Mouse (Mus musculus) spleen, adult 2 months (tissue): Measurements from ENCODE around the gene Anxa4. TPM values are rescaled to one million over a fixed set of nuclear protein-coding genes. Genes with fewer than 3 reads are reported as not detected.

Experiments
- DNase-seq, 2 experiments: peaks; one replicate each; pipeline versions ENCODE4 v3.0.0 to v3.0.0-alpha.2; 2012 to 2021; ENCODE audit warnings: low spot score in 2 of 2, low read depth in 1 of 2
- H3K27ac ChIP-seq: fragments of 200-500 bp; 2 replicates; pipeline ENCODE4 v1.5.1; 2012; ENCODE audit warnings: low read length, inconsistent platforms; ENCODE audit not compliant: insufficient read depth
- H3K27me3 ChIP-seq: fragments of 200-500 bp; 2 replicates; pipeline ENCODE4 v1.6.1; 2012; ENCODE audit warnings: mild to moderate bottlenecking, moderate library complexity, low read length, inconsistent platforms; ENCODE audit not compliant: control insufficient read depth, insufficient read depth
- H3K36me3 ChIP-seq: fragments of 200-500 bp; 2 replicates; pipeline ENCODE4 v1.6.1; 2012; ENCODE audit warnings: mild to moderate bottlenecking, low read length, inconsistent platforms; ENCODE audit not compliant: control insufficient read depth, insufficient read depth
- H3K4me1 ChIP-seq: fragments of 200-500 bp; 2 replicates; pipeline ENCODE4 v1.6.1; 2011; ENCODE audit warnings: inconsistent platforms; ENCODE audit not compliant: control insufficient read depth, insufficient read depth, insufficient read length
- H3K4me3 ChIP-seq: fragments of 200-500 bp; 2 replicates; pipeline ENCODE4 v1.5.1; 2011; ENCODE audit warnings: mild to moderate bottlenecking, inconsistent platforms; ENCODE audit not compliant: insufficient read depth, insufficient read length; ENCODE audit errors: extremely low read depth
- CTCF ChIP-seq: fragments of 200-500 bp; IDR thresholded peaks from 2 replicates; pipeline ENCODE4 v1.5.1; 2011; ENCODE audit warnings: mild to moderate bottlenecking, inconsistent platforms; ENCODE audit not compliant: insufficient read depth, insufficient read length, insufficient replicate concordance; ENCODE audit errors: extremely low read depth
- POLR2A ChIP-seq: fragments of 200-500 bp; IDR thresholded peaks from 2 replicates; pipeline ENCODE4 v1.6.1; 2011; ENCODE audit warnings: low read depth, low read length, inconsistent platforms
- WGBS: fragments of 180-500 bp; shearing (Covaris S2); methylation state at CpG from one replicate; pipeline ENCODE4 v1.1.7; 2018; 5-methylcytosine and 5-hydroxymethylcytosine counted together
- polyA plus RNA-seq: library from polyadenylated mRNA; depleted of rRNA; stranded (reverse); fragments of >200 nt; gene quantifications from 2 replicates; pipeline ENCODE4 v1.2.3, GENCODE M21; 2012

Gene Anxa4
- polyA plus RNA-seq, 1 experiment, result 13.7 TPM

- H3K4me1 ChIP-seq, result no peaks in the 10 kb centered on the region
- H3K27ac ChIP-seq, result no peak overlapping the region
- WGBS, result 89% methylated on average over 8 of the region's 8 CpGs
Observed at GRCm38 (mm10) chr6:86776001-86776705, 17.2 kb downstream of the Anxa4 start.

DNA sequence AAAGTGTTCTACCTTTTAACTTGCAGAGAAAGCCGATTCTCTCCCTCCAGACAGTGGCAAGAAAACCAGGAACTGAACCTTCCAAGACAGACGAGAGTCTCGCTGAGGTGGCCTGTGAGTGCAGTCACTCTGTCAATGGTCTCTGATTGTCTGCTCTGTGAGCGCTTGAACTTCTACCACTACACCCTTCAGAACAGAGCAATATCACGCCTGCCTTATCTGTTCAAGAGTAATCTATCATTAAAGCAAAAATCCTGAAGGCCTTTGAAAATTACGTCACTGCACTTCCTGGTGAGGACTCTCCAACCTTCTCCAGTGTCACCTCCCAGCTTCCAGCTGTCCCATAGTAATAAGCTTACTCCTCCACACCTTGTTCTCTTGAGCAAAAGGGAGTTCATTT, 18.4 kb downstream of the Anxa4 start:
- no peaks in the 10 kb centered on the region for H3K4me1 ChIP-seq
- no peak for TF ChIP-seq CTCF
- no peak for TF ChIP-seq POLR2A
- no peaks in the 10 kb centered on the region for H3K36me3 ChIP-seq
- no peak overlapping the region for H3K27ac ChIP-seq
- no peak overlapping the region for H3K4me3 ChIP-seq
- 91% methylated on average over 6 of the region's 6 CpGs for WGBS
- DNase-seq, result no peak
- H3K27me3 ChIP-seq, result no peaks in the 10 kb centered on the region

More at GRCm38 (mm10) chr6:86776001-86776705, 17.2 kb downstream of the Anxa4 start:
- H3K4me3 ChIP-seq, result no peak overlapping the region
- H3K27me3 ChIP-seq, result no peaks in the 10 kb centered on the region
- TF ChIP-seq POLR2A, result no peak
- TF ChIP-seq CTCF, result no peak
- DNase-seq, result no peak
- H3K36me3 ChIP-seq, result no peaks in the 10 kb centered on the region

- no peak overlapping the region for H3K4me3 ChIP-seq
- no peaks in the 10 kb centered on the region for H3K4me1 ChIP-seq
- TF ChIP-seq CTCF (no peak), POLR2A (no peak)
- WGBS, result 81% methylated on average over 4 of the region's 4 CpGs
- H3K27ac ChIP-seq, result no peak overlapping the region
- no peaks in the 10 kb centered on the region for H3K36me3 ChIP-seq
- DNase-seq, result no peak
- H3K27me3 ChIP-seq, result no peaks in the 10 kb centered on the region
Observed at GRCm38 (mm10) chr6:86773830-86774229, 19.6 kb downstream of the Anxa4 start.

DNA sequence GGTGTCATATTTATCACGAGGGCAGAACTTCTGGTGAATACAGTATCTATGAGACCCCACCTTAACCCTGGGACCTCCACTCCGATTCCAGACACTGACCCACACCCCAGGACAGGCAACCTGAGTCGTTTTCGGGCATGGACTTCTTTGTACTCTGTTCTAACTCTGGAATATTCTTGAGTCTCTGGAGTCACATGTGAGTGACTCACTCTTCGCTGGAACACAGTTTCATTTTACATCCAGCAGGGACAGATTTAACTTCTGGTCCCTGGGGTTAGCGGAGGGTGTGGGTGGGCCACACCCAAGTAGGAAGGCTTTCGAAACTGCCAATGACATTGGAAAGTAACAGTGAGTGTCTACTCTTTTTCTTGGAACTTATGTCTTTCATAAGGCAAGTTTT, 20.8 kb downstream of the Anxa4 start:
- no peak for TF ChIP-seq CTCF
- no peak for TF ChIP-seq POLR2A
- H3K27ac ChIP-seq, result no peak overlapping the region
- no peaks in the 10 kb centered on the region for H3K4me1 ChIP-seq
- no peaks in the 10 kb centered on the region for H3K27me3 ChIP-seq
- DNase-seq, result no peak
- 70% methylated on average over 7 of the region's 7 CpGs for WGBS
- H3K36me3 ChIP-seq, result no peaks in the 10 kb centered on the region
- H3K4me3 ChIP-seq, result no peak overlapping the region

- Histone ChIP-seq H3K4me1 (peaks cover 5% of the 10 kb centered on the region; the same call in 1 of the 2 replicates), H3K4me3 (no peak overlapping the region), H3K36me3 (no peaks in the 10 kb centered on the region), H3K27ac (no peak overlapping the region), H3K27me3 (no peaks in the 10 kb centered on the region)
- WGBS, result 90% methylated on average over 4 of the region's 4 CpGs
- DNase-seq, result no peak
- TF ChIP-seq CTCF, result no peak
- no peak for TF ChIP-seq POLR2A
Observed at GRCm38 (mm10) chr6:86768938-86769337, 24.4 kb downstream of the Anxa4 start.

- Histone ChIP-seq H3K4me1 (peaks cover 5% of the 10 kb centered on the region; the same call in 1 of the 2 replicates), H3K4me3 (no peak overlapping the region), H3K27ac (no peak overlapping the region), H3K36me3 (no peaks in the 10 kb centered on the region), H3K27me3 (no peaks in the 10 kb centered on the region)
- TF ChIP-seq POLR2A, result no peak
- TF ChIP-seq CTCF, result no peak
- DNase-seq, result no peak
- 85% methylated on average over 4 of the region's 4 CpGs for WGBS
Observed at GRCm38 (mm10) chr6:86768186-86768776, 25.1 kb downstream of the Anxa4 start.

- H3K4me1 ChIP-seq, result peaks cover 5% of the 10 kb centered on the region; the same call in 1 of the 2 replicates
- WGBS, result 77% methylated on average over 3 of the region's 3 CpGs
- TF ChIP-seq CTCF (no peak), POLR2A (no peak)
Observed at GRCm38 (mm10) chr6:86767465-86767864, 25.9 kb downstream of the Anxa4 start.

More at GRCm38 (mm10) chr6:86767465-86767864, 25.9 kb downstream of the Anxa4 start:
- no peaks in the 10 kb centered on the region for H3K36me3 ChIP-seq
- no peak overlapping the region for H3K4me3 ChIP-seq
- no peaks in the 10 kb centered on the region for H3K27me3 ChIP-seq
- H3K27ac ChIP-seq, result no peak overlapping the region
- DNase-seq, result no peak
